Mouse (Mus musculus) liver, adult 10 weeks (tissue): Measurements from ENCODE around the gene Apol10a. TPM values are rescaled to one million over a fixed set of nuclear protein-coding genes. Genes with fewer than 3 reads are reported as not detected.

ENCODE experiments used
- polyA plus RNA-seq: library from polyadenylated mRNA; stranded (reverse); fragments of 350-450 nt; fragmentation: Illumina TruSeq; extraction: RNeasy Lipid Tissue Mini Kit (QIAGEN cat#74804); gene quantifications from one replicate; pipeline ENCODE4 v1.2.3, GENCODE M21; 2014; ENCODE audit warnings: low read depth, low replicate concordance

The Apol10a gene
- not detected for polyA plus RNA-seq

GRCm38 (mm10) chr15:77476693-77477092 lies at the start of gene Apol10a:
TSS of gene Apol10a (plus strand) at chr15:77477047.

GRCm38 (mm10) chr15:77447392-77447791 lies 29.5 kb upstream of the Apol10a start, which contains the start of gene Apol7b:
TSS of gene Apol7b (minus strand) at chr15:77447492.

GRCm38 (mm10) chr15:77507966-77508365 lies 31.1 kb downstream of the Apol10a start, which contains the start of gene Apol11a:
TSS of gene Apol11a (plus strand) at chr15:77508271.

GRCm38 (mm10) chr15:77533216-77533615 lies 56.4 kb downstream of the Apol10a start, which contains the start of gene Apol7c:
TSS of gene Apol7c (minus strand) at chr15:77533316.

Other genes starting within 250 kb of the Apol10a start
- gene Rbfox2, start 170.0 kb upstream of the Apol10a start, polyA plus RNA-seq, result 11.9 TPM
- 173 TPM for gene Apol7a, start 77.9 kb upstream of the Apol10a start, polyA plus RNA-seq
- gene Apol9a, start 65.9 kb upstream of the Apol10a start, polyA plus RNA-seq, result 10.9 TPM
- not detected for gene Apol7b, start 29.6 kb upstream of the Apol10a start, polyA plus RNA-seq
- gene Apol11a, start 31.2 kb downstream of the Apol10a start, polyA plus RNA-seq, result not detected
- gene Apol7c, start 56.3 kb downstream of the Apol10a start, polyA plus RNA-seq, result 0.24 TPM
- not detected for gene 1700025B11Rik, start 84.8 kb downstream of the Apol10a start, polyA plus RNA-seq
- 0.26 TPM for gene Apol10b, start 119.1 kb downstream of the Apol10a start, polyA plus RNA-seq
- gene Gm36245, start 122.2 kb downstream of the Apol10a start, polyA plus RNA-seq, result not detected
- gene Apol11b, start 166.2 kb downstream of the Apol10a start, polyA plus RNA-seq, result not detected
- 0.74 TPM for gene Apol7e, start 221.8 kb downstream of the Apol10a start, polyA plus RNA-seq